Mouse (Mus musculus) spleen, adult 2 months (tissue): ENCODE data around the gene Zup1. TPM values are rescaled to one million over a fixed set of nuclear protein-coding genes. Genes with fewer than 3 reads are reported as not detected.
"Not testable (repeated sequence)": the region's sequence is repeated elsewhere in the genome, so short reads cannot be mapped to it uniquely, and the experiment has no call there.

Experiments
- DNase-seq, 2 experiments: peaks; one replicate each; pipeline versions ENCODE4 v3.0.0 to v3.0.0-alpha.2; 2012 to 2021; ENCODE audit warnings: low spot score in 2 of 2, low read depth in 1 of 2
- H3K27ac ChIP-seq: fragments of 200-500 bp; 2 replicates; pipeline ENCODE4 v1.5.1; 2012; ENCODE audit warnings: low read length, inconsistent platforms; ENCODE audit not compliant: insufficient read depth
- H3K27me3 ChIP-seq: fragments of 200-500 bp; 2 replicates; pipeline ENCODE4 v1.6.1; 2012; ENCODE audit warnings: mild to moderate bottlenecking, moderate library complexity, low read length, inconsistent platforms; ENCODE audit not compliant: control insufficient read depth, insufficient read depth
- H3K36me3 ChIP-seq: fragments of 200-500 bp; 2 replicates; pipeline ENCODE4 v1.6.1; 2012; ENCODE audit warnings: mild to moderate bottlenecking, low read length, inconsistent platforms; ENCODE audit not compliant: control insufficient read depth, insufficient read depth
- H3K4me1 ChIP-seq: fragments of 200-500 bp; 2 replicates; pipeline ENCODE4 v1.6.1; 2011; ENCODE audit warnings: inconsistent platforms; ENCODE audit not compliant: control insufficient read depth, insufficient read depth, insufficient read length
- H3K4me3 ChIP-seq: fragments of 200-500 bp; 2 replicates; pipeline ENCODE4 v1.5.1; 2011; ENCODE audit warnings: mild to moderate bottlenecking, inconsistent platforms; ENCODE audit not compliant: insufficient read depth, insufficient read length; ENCODE audit errors: extremely low read depth
- CTCF ChIP-seq: fragments of 200-500 bp; IDR thresholded peaks from 2 replicates; pipeline ENCODE4 v1.5.1; 2011; ENCODE audit warnings: mild to moderate bottlenecking, inconsistent platforms; ENCODE audit not compliant: insufficient read depth, insufficient read length, insufficient replicate concordance; ENCODE audit errors: extremely low read depth
- POLR2A ChIP-seq: fragments of 200-500 bp; IDR thresholded peaks from 2 replicates; pipeline ENCODE4 v1.6.1; 2011; ENCODE audit warnings: low read depth, low read length, inconsistent platforms
- WGBS: fragments of 180-500 bp; shearing (Covaris S2); methylation state at CpG from one replicate; pipeline ENCODE4 v1.1.7; 2018; 5-methylcytosine and 5-hydroxymethylcytosine counted together
- polyA plus RNA-seq: library from polyadenylated mRNA; depleted of rRNA; stranded (reverse); fragments of >200 nt; gene quantifications from 2 replicates; pipeline ENCODE4 v1.2.3, GENCODE M21; 2012

Zup1 gene
- polyA plus RNA-seq, 1 experiment, result 9.4 TPM

GRCm38 (mm10) chr10:33945390-33945789 lies 5.7 kb downstream of the Zup1 start:
- Histone ChIP-seq H3K27ac (no peak overlapping the region), H3K4me3 (no peak overlapping the region), H3K36me3 (peaks cover 22% of the 10 kb centered on the region), H3K4me1 (no peaks in the 10 kb centered on the region), H3K27me3 (no peaks in the 10 kb centered on the region)
- DNase-seq, result no peak
- 93% methylated on average over 3 of the region's 3 CpGs for WGBS
- TF ChIP-seq CTCF, result no peak
- no peak for TF ChIP-seq POLR2A

GRCm38 (mm10) chr10:33940702-33941101 lies 10.4 kb downstream of the Zup1 start:
- no peak overlapping the region for H3K4me3 ChIP-seq
- peaks cover 31% of the 10 kb centered on the region for H3K36me3 ChIP-seq
- H3K27me3 ChIP-seq, result no peaks in the 10 kb centered on the region
- no peaks in the 10 kb centered on the region for H3K4me1 ChIP-seq
- TF ChIP-seq POLR2A (no peak), CTCF (no peak)
- H3K27ac ChIP-seq, result no peak overlapping the region
- no peak for DNase-seq

GRCm38 (mm10) chr10:33905489-33905888 lies 45.6 kb downstream of the Zup1 start:
- DNase-seq, result no peak
- no peak overlapping the region for H3K27ac ChIP-seq
- H3K27me3 ChIP-seq, result peaks cover 2% of the 10 kb centered on the region
- no peak overlapping the region for H3K4me3 ChIP-seq
- 21% methylated on average over 6 of the region's 6 CpGs for WGBS
- TF ChIP-seq CTCF, result no peak
- TF ChIP-seq POLR2A, result no peak
- H3K4me1 ChIP-seq, result 0 out of 2 replicates have a peak, but pooled peaks cover 4% of the 10 kb centered on the region
- H3K36me3 ChIP-seq, result no peaks in the 10 kb centered on the region

GRCm38 (mm10) chr10:33904530-33905481 lies 46.3 kb downstream of the Zup1 start, which contains the start of gene Rsph4a:
Gene Rsph4a (plus strand): TSS chr10:33905111.
- WGBS, result 10% methylated on average over 17 of the region's 17 CpGs
- no peak within 1 kb of the TSS for H3K4me3 ChIP-seq
- DNase-seq, result no peak

GRCm38 (mm10) chr10:33901520-33901919 lies 49.5 kb downstream of the Zup1 start:
- WGBS, result 73% methylated on average over 1 of the region's 1 CpGs

More at GRCm38 (mm10) chr10:33904530-33905481, 46.3 kb downstream of the Zup1 start, which contains the start of gene Rsph4a:
- H3K36me3 ChIP-seq, result no peaks in the 10 kb centered on the region
- peaks cover 2% of the 10 kb centered on the region for H3K27me3 ChIP-seq
- no peak within 1 kb of the TSS for H3K27ac ChIP-seq
- TF ChIP-seq POLR2A, result no peak
- no peak for TF ChIP-seq CTCF
- H3K4me1 ChIP-seq, result 0 out of 2 replicates have a peak, but pooled peaks cover 4% of the 10 kb centered on the region

GRCm38 (mm10) chr10:33882411-33882810 lies 68.7 kb downstream of the Zup1 start:
- not testable (repeated sequence) for H3K4me1 ChIP-seq, H3K36me3 ChIP-seq, H3K4me3 ChIP-seq, DNase-seq, H3K27me3 ChIP-seq, H3K27ac ChIP-seq
- 88% methylated on average over 2 of the region's 2 CpGs for WGBS

More at GRCm38 (mm10) chr10:33901520-33901919, 49.5 kb downstream of the Zup1 start:
- H3K36me3 ChIP-seq, H3K27ac ChIP-seq, DNase-seq, H3K4me3 ChIP-seq, H3K27me3 ChIP-seq, H3K4me1 ChIP-seq: not testable (repeated sequence)

- Histone ChIP-seq H3K4me3 (no peak overlapping the region), H3K27me3 (no peaks in the 10 kb centered on the region), H3K36me3 (no peaks in the 10 kb centered on the region), H3K27ac (no peak overlapping the region), H3K4me1 (no peaks in the 10 kb centered on the region)
- TF ChIP-seq POLR2A (no peak), CTCF (no peak)
- 86% methylated on average over 2 of the region's 2 CpGs for WGBS
- DNase-seq, result no peak
Measured at GRCm38 (mm10) chr10:33872672-33873398, 78.2 kb downstream of the Zup1 start.
